Mouse (Mus musculus) myocyte (in vitro differentiated cells): Measurements from ENCODE around the gene Hoxd11. TPM values are rescaled to one million over a fixed set of nuclear protein-coding genes. Genes with fewer than 3 reads are reported as not detected.

Experiments used
- H3K27me3 ChIP-seq: one replicate; pipeline ENCODE4 v1.6.1; 2011; ENCODE audit not compliant: control insufficient read depth, insufficient read depth, insufficient read length
- H3K36me3 ChIP-seq: one replicate; pipeline ENCODE4 v1.6.1; 2011; ENCODE audit not compliant: control insufficient read depth, insufficient read depth
- H3K4me2 ChIP-seq: one replicate; pipeline ENCODE4 v1.6.1; 2011; ENCODE audit warnings: low read depth, control low read depth
- H3K4me3 ChIP-seq: one replicate; pipeline ENCODE4 v1.5.1; 2011; ENCODE audit warnings: mild to moderate bottlenecking, control low read depth, moderate library complexity
- H3K79me2 ChIP-seq: one replicate; pipeline ENCODE4 v1.6.1; 2011; ENCODE audit not compliant: control insufficient read depth, insufficient read depth
- H3ac ChIP-seq: one replicate; pipeline ENCODE4 v1.6.1; 2011; ENCODE audit not compliant: control insufficient read depth, insufficient read length
- CEBPB ChIP-seq: IDR thresholded peaks from 2 replicates; pipeline ENCODE4 v1.6.1; 2011; ENCODE audit warnings: mild to moderate bottlenecking, moderate library complexity; ENCODE audit not compliant: poor library complexity, insufficient read depth, severe bottlenecking
- E2F4 ChIP-seq: IDR thresholded peaks from one replicate; pipeline ENCODE4 v1.6.1; 2011; ENCODE audit warnings: mild to moderate bottlenecking, control low read depth, moderate library complexity; ENCODE audit not compliant: insufficient read depth
- MAX ChIP-seq: IDR thresholded peaks from one replicate; pipeline ENCODE4 v1.6.1; 2011; ENCODE audit warnings: low read depth, mild to moderate bottlenecking, control low read depth
- MYOD1 ChIP-seq, 3 experiments: IDR thresholded peaks; one replicate each; pipeline ENCODE4 v1.6.1; 2011; ENCODE audit warnings: control low read depth in 2 of 3, low read depth in 2 of 3, mild to moderate bottlenecking in 2 of 3, moderate library complexity in 1 of 3; ENCODE audit not compliant: insufficient read length in 2 of 3, control insufficient read depth in 1 of 3
- MYOG ChIP-seq, 3 experiments: IDR thresholded peaks; one replicate each; pipeline ENCODE4 v1.6.1; 2011; ENCODE audit warnings: control low read depth in 2 of 3, low read depth in 2 of 3, mild to moderate bottlenecking in 2 of 3; ENCODE audit not compliant: insufficient read length in 2 of 3, control insufficient read depth in 1 of 3, insufficient read depth in 1 of 3
- POLR2A ChIP-seq: IDR thresholded peaks from one replicate; pipeline ENCODE4 v1.6.1; 2011; ENCODE audit warnings: low read depth, mild to moderate bottlenecking, control low read depth, moderate library complexity; ENCODE audit not compliant: insufficient read length
- POLR2AphosphoS2 ChIP-seq: IDR thresholded peaks from one replicate; pipeline ENCODE4 v1.6.1; 2011; ENCODE audit warnings: low read depth, control low read depth; ENCODE audit not compliant: insufficient read length
- REST ChIP-seq: IDR thresholded peaks from one replicate; pipeline ENCODE4 v1.6.1; 2011; ENCODE audit warnings: mild to moderate bottlenecking, control low read depth, moderate library complexity; ENCODE audit not compliant: insufficient read depth, insufficient read length
- SRF ChIP-seq: IDR thresholded peaks from one replicate; pipeline ENCODE4 v1.6.1; 2011; ENCODE audit warnings: low read depth; ENCODE audit not compliant: control insufficient read depth, insufficient read length
- TCF12 ChIP-seq: IDR thresholded peaks from one replicate; pipeline ENCODE4 v1.6.1; 2011; ENCODE audit warnings: mild to moderate bottlenecking, control low read depth; ENCODE audit not compliant: poor library complexity, insufficient read depth, severe bottlenecking
- TCF3 ChIP-seq: IDR thresholded peaks from one replicate; pipeline ENCODE4 v1.6.1; 2011; ENCODE audit warnings: low read depth, control low read depth; ENCODE audit not compliant: insufficient read length
- USF1 ChIP-seq: IDR thresholded peaks from one replicate; pipeline ENCODE4 v1.6.1; 2011; ENCODE audit warnings: low read depth, mild to moderate bottlenecking, control low read depth, moderate library complexity
- polyA plus RNA-seq: library from polyadenylated mRNA; unstranded; fragments of >200 nt; fragmentation: generic; extraction: Trizol; gene quantifications from one replicate; pipeline ENCODE4 v1.2.1, GENCODE M21; 2012; ENCODE audit warnings: missing spikeins

The Hoxd11 gene
- polyA plus RNA-seq, 1 experiment: not detected

DNA sequence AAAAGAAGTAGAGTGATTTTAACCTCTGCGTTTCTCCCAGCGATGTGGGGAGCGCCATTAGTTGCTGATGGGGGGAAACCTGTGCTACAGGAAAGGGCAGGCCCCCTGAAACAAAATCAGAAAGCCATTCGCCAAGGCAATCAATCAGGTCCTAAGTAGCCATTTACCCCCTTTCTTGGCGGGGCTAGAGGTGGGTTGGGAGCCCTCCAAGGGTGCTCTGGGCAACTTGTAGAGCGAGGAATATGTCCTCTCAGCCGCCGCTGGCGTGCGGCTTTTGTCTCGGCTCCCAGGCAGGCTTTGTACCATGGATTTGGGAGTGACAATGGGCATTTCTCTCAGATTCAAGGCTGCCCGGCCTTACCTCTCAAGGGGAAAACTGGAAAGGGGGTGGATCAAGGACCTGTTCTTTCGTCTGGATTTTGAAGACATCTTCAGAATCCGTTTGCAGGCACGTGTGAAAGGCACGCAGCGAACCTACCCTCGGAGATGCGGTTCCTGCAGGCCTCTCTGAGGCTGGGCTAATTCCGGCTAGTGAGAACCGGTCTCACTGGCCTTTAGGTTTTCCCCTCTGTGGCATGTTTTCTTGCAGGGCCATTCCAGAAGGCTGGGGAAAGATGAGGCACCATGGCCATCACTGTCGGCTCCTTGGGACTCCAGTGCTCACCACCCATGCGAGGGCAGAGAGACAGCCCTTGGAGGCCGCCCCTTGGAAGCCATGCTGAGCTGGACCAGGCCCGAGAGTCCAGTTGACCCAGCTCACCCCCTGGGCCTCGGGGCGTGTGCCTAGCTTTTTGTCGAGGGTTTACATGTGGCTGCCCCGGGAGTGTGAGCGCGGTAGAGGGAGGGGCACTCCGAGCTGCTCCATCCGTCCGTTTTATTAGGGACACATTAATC lies 17.3 kb downstream of the Hoxd11 start:
- Histone ChIP-seq H3K79me2 (no peaks in the 10 kb centered on the region), H3K4me2 (no peak overlapping the region), H3K36me3 (no peaks in the 10 kb centered on the region), H3ac (no peak overlapping the region), H3K4me3 (no peak overlapping the region), H3K27me3 (peaks cover 75% of the 10 kb centered on the region)
- TF ChIP-seq SRF: no peak
- TF ChIP-seq USF1: no peak
- no peak for TF ChIP-seq POLR2AphosphoS2

DNA sequence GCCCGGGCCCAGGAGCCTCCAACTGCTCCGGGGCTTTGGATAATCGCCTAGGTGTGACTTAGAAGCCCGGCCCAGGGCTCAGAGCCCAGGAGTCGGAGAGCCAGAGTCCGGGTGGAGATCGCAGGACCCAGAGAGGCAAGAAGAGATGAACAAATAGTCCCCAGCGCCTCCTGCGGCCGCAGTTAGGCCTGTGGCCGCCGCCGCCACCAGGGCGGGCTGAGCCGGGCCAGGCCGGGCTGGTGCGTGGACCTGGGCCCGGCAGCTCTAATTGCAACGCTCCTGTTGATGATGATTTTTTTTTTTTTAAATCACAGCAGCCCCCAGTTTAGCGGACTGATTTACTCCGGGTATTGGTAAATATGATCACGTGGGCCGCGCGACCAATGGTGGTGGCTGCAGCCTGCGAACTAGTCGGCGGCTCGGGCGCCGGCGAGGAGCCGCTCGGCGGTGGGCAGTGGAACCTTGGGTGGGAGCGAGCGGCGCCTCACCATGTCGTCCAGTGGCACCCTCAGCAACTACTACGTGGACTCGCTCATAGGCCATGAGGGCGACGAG lies 18.3 kb downstream of the Hoxd11 start, which contains the start of gene Hoxd9:
Gene Hoxd9, plus strand, starts transcription at position 161 of the 555 bp plus-strand sequence.
- peaks cover 65% of the 10 kb centered on the region for H3K27me3 ChIP-seq
- no peak within 1 kb of the TSS for H3ac ChIP-seq
- H3K79me2 ChIP-seq: no peaks in the 10 kb centered on the region
- TF ChIP-seq CEBPB (no peak), MYOG (IDR thresholded peaks at IDR 0.05; ENCODE audit: control insufficient read depth in 1 of 3, insufficient read depth in 1 of 3, insufficient read length in 2 of 3, low read depth in 2 of 3) (no peak), MYOD1 (IDR thresholded peaks at IDR 0.05; ENCODE audit: control insufficient read depth in 1 of 3, insufficient read length in 2 of 3, low read depth in 2 of 3) (no peak), POLR2A (no peak), SRF (no peak), TCF3 (no peak)
- no peak within 1 kb of the TSS for H3K4me2 ChIP-seq
- H3K36me3 ChIP-seq: no peaks in the 10 kb centered on the region
- H3K4me3 ChIP-seq: no peak within 1 kb of the TSS

DNA sequence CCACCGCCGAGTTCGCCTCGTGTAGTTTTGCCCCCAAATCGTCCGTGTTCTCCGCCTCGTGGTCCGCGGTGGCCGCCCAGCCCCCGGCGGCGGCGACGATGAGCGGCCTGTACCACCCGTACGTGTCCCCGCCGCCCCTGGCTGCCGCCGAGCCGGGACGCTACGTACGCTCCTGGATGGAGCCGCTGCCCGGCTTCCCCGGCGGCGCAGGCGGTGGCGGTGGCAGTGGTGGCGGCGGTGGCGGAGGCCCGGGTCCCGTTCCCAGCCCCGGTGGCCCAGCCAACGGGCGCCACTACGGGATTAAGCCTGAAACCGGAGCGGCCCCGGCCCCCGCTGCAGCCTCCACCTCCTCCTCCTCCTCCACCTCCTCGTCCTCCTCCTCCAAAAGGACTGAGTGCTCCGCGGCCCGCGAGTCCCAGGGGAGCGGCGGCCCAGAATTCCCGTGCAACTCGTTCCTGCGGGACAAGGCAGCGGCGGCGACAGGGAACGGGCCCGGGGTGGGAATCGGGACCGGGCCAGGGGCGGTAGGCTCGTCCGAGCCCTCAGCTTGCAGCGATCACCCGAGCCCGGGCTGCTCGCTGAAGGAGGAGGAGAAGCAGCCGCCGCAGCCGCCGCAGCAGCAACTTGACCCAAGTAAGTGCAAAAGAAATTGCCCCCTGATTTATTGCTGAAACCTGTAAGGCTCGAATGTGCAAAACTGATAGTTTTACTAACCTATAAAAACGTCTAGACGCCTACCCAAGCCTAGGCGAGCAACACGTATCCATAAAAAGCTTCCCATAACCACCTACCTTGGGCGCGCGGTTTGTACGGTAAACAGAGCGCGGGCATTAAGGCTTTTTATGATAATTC lies 19.1 kb downstream of the Hoxd11 start:
- H3K27me3 ChIP-seq: peaks cover 58% of the 10 kb centered on the region
- H3K79me2 ChIP-seq: no peaks in the 10 kb centered on the region
- H3K4me2 ChIP-seq: no peak overlapping the region
- TF ChIP-seq TCF12: no peak
- TF ChIP-seq TCF3: no peak
- no peak for TF ChIP-seq USF1
- TF ChIP-seq REST: no peak
- TF ChIP-seq MYOD1 (IDR thresholded peaks at IDR 0.05; ENCODE audit: control insufficient read depth in 1 of 3, insufficient read length in 2 of 3, low read depth in 2 of 3): no peak
- no peak for TF ChIP-seq E2F4
- TF ChIP-seq POLR2A: no peak
- TF ChIP-seq SRF: no peak
- no peak for TF ChIP-seq CEBPB
- no peak for TF ChIP-seq MAX
- TF ChIP-seq MYOG (IDR thresholded peaks at IDR 0.05; ENCODE audit: control insufficient read depth in 1 of 3, insufficient read depth in 1 of 3, insufficient read length in 2 of 3, low read depth in 2 of 3): no peak
- no peak for TF ChIP-seq POLR2AphosphoS2
- no peak overlapping the region for H3K4me3 ChIP-seq
- no peak overlapping the region for H3ac ChIP-seq
- no peaks in the 10 kb centered on the region for H3K36me3 ChIP-seq

DNA sequence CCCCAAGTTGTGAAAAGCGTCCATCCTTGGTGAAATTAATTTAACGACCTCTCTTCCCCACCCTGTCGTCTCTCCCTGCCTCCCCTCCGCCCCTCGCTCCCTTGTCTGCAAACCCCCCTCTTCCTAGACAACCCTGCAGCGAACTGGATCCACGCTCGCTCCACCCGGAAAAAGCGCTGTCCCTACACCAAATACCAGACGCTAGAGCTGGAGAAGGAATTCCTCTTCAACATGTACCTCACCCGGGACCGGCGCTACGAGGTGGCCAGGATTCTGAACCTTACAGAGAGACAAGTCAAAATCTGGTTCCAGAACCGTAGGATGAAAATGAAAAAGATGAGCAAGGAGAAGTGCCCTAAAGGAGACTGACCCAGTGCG lies 19.7 kb downstream of the Hoxd11 start:
- no peak overlapping the region for H3ac ChIP-seq
- H3K4me2 ChIP-seq: no peak overlapping the region
- no peaks in the 10 kb centered on the region for H3K36me3 ChIP-seq
- H3K27me3 ChIP-seq: peaks cover 58% of the 10 kb centered on the region
- TF ChIP-seq SRF: no peak
- no peaks in the 10 kb centered on the region for H3K79me2 ChIP-seq
- no peak overlapping the region for H3K4me3 ChIP-seq

DNA sequence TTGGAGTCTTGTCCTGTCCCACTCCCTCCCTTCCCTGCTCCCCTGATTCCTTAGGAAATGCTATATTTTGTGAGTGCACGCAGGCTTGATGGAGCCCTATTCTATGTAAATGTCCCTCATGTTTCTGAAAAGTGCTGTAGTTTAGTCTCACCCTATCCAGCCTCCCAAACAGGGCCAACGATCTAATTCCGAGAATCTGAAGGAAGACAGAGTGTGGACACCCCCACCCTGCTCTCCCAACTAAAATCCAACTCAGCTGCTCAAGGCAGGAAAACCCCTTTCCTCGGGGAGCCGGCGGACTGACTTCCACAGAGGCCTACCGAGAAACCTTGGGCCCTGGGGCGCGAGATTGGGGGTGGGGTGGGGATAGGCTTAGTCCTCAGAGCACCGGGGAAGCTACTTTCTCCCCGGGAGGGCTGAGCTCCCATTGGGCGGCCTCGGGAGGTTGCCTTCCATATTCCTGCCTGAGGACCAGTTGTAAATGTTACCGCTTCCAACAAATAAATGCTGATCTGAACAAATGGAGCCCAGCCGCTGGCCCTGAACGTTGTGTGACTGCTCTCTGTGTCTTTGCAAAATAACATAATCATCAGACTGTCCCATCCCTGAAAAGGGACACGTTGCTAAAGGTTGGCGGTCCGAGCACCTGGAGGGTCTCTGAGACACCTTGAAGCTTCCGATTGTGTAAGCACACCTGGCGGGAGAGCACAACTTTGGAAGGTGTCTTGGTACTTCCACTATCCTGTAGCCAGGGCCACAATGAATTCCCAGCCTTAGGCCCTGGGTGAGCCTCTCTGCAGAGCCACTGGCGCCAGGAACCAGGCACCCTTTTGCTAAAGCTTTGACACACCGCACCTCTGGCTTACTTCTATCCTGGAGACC lies 20.5 kb downstream of the Hoxd11 start:
- no peak overlapping the region for H3ac ChIP-seq
- H3K4me2 ChIP-seq: no peak overlapping the region
- no peaks in the 10 kb centered on the region for H3K79me2 ChIP-seq
- no peaks in the 10 kb centered on the region for H3K36me3 ChIP-seq
- TF ChIP-seq E2F4 (no peak), POLR2A (no peak), TCF12 (no peak), MAX (no peak), MYOD1 (IDR thresholded peaks at IDR 0.05; ENCODE audit: control insufficient read depth in 1 of 3, insufficient read length in 2 of 3, low read depth in 2 of 3) (no peak), MYOG (IDR thresholded peaks at IDR 0.05; ENCODE audit: control insufficient read depth in 1 of 3, insufficient read depth in 1 of 3, insufficient read length in 2 of 3, low read depth in 2 of 3) (no peak), SRF (no peak), REST (no peak), CEBPB (no peak), TCF3 (no peak), POLR2AphosphoS2 (no peak), USF1 (no peak)
- H3K27me3 ChIP-seq: peaks cover 63% of the 10 kb centered on the region
- H3K4me3 ChIP-seq: no peak overlapping the region
